Mouse (Mus musculus): ENCODE measurements around the gene Fkbpl. TPM values are rescaled to one million over a fixed set of nuclear protein-coding genes. Genes with fewer than 3 reads are reported as not detected.
A peak's percentile ranks its signal among the peaks of the same experiment; 100 is the strongest.

Fkbpl gene
- polyA plus RNA-seq, 1 experiment from 2014 or later: 5.6 TPM

DNA sequence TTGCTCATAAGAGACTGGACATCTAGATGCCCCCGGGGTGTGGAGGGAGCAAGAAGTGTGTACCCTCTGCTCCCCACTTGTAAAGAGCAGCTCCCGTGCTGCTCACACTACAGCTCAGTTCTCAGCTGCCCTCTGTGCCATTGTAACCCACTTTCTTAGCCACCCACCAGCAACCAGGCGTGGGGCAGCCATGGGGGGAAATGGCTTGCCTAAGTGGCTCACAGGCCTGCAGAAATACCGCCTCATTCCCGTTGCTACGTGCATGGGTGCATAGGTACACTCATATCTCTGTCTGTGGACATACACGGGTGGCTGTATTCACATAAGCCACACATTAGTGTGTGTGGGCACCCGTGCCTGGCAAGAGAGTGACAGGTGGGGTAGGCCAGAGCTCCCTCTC is 18.4 kb downstream of the Fkbpl start:
- Histone ChIP-seq H3K4me3 (ENCODE audit: low read depth, low read length) (no peak overlapping the region), H3K4me2 (ENCODE audit: low read depth, low read length) (no peak overlapping the region), H3K9ac (replicated peaks) (no peak overlapping the region), H3K9me3 (ENCODE audit: low read length) (no peaks in the 10 kb centered on the region), H3K36me3 (replicated peaks; ENCODE audit: insufficient read depth, low read length) (no peaks in the 10 kb centered on the region), H3K27me3 (ENCODE audit: insufficient read depth, low read length) (peaks cover 29% of the 10 kb centered on the region), H3K27ac (ENCODE audit: low read depth) (no peak overlapping the region), H3K4me1 (ENCODE audit: insufficient read depth) (no peaks in the 10 kb centered on the region)
- TF ChIP-seq EP300 (IDR thresholded peaks at IDR 0.05; ENCODE audit: low read depth): no peak
- no peak for TF ChIP-seq CTCF (IDR thresholded peaks at IDR 0.05; ENCODE audit: low read depth)
- ATAC-seq (no peak), DNase-seq (no peak)
- WGBS (ENCODE audit: insufficient replicate concordance): 71% methylated on average over 8 of the region's 8 CpGs

DNA sequence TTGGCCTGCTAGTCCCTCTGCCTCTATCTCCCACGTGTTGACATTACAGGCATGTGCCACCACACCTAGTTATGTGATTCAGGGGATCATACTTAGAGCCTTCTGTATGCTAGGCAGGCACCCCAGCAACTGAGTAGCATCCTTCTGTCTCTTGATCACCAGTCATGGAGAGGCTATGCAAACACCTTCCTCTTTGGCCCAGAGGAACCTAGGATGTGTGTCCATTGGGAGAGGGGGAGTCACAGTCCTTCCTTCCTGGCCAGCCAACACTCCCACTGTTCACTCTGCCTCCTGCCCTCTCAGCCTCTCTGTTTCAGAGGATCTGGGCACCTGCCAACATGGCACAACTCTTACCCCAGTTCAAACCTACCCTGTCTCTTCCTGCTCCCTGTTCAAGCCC is 19.0 kb downstream of the Fkbpl start:
- 26% methylated on average over 1 of the region's 1 CpGs for WGBS (ENCODE audit: insufficient replicate concordance)
- DNase-seq (no peak), ATAC-seq (no peak)
- peaks cover 29% of the 10 kb centered on the region for H3K27me3 ChIP-seq (ENCODE audit: insufficient read depth, low read length)
- H3K9me3 ChIP-seq (ENCODE audit: low read length): no peaks in the 10 kb centered on the region
- no peak overlapping the region for H3K9ac ChIP-seq (replicated peaks)
- no peaks in the 10 kb centered on the region for H3K36me3 ChIP-seq (replicated peaks; ENCODE audit: insufficient read depth, low read length)
- no peaks in the 10 kb centered on the region for H3K4me1 ChIP-seq (ENCODE audit: insufficient read depth)
- no peak overlapping the region for H3K4me3 ChIP-seq (ENCODE audit: low read depth, low read length)
- no peak overlapping the region for H3K4me2 ChIP-seq (ENCODE audit: low read depth, low read length)
- no peak for TF ChIP-seq CTCF (IDR thresholded peaks at IDR 0.05; ENCODE audit: low read depth)
- no peak for TF ChIP-seq EP300 (IDR thresholded peaks at IDR 0.05; ENCODE audit: low read depth)
- H3K27ac ChIP-seq (ENCODE audit: low read depth): no peak overlapping the region

GRCm38 (mm10) chr17:34664472-34664871 is 19.9 kb downstream of the Fkbpl start:
- Histone ChIP-seq H3K9me3 (ENCODE audit: low read length) (no peaks in the 10 kb centered on the region), H3K4me2 (ENCODE audit: low read depth, low read length) (no peak overlapping the region), H3K9ac (replicated peaks) (no peak overlapping the region), H3K4me3 (ENCODE audit: low read depth, low read length) (no peak overlapping the region), H3K36me3 (replicated peaks; ENCODE audit: insufficient read depth, low read length) (no peaks in the 10 kb centered on the region), H3K27ac (ENCODE audit: low read depth) (no peak overlapping the region), H3K4me1 (ENCODE audit: insufficient read depth) (no peaks in the 10 kb centered on the region), H3K27me3 (ENCODE audit: insufficient read depth, low read length) (peaks cover 28% of the 10 kb centered on the region)
- no peak for DNase-seq
- ATAC-seq: no peak
- no peak for TF ChIP-seq CTCF (IDR thresholded peaks at IDR 0.05; ENCODE audit: low read depth)
- no peak for TF ChIP-seq EP300 (IDR thresholded peaks at IDR 0.05; ENCODE audit: low read depth)
- 62% methylated on average over 7 of the region's 7 CpGs for WGBS (ENCODE audit: insufficient replicate concordance)

GRCm38 (mm10) chr17:34670235-34670634 is 25.7 kb downstream of the Fkbpl start, which contains the start of gene Tnxb:
Gene Tnxb (plus strand): TSS chr17:34670535.
- 57% methylated on average over 7 of the region's 7 CpGs for WGBS (ENCODE audit: insufficient replicate concordance)
- Histone ChIP-seq H3K27ac (ENCODE audit: low read depth) (no peak within 1 kb of the TSS), H3K36me3 (replicated peaks; ENCODE audit: insufficient read depth, low read length) (no peaks in the 10 kb centered on the region), H3K4me3 (ENCODE audit: low read depth, low read length) (no peak within 1 kb of the TSS), H3K4me1 (ENCODE audit: insufficient read depth) (peaks cover 6% of the 10 kb centered on the region; the same call in 1 of the 2 replicates), H3K4me2 (ENCODE audit: low read depth, low read length) (no peak within 1 kb of the TSS), H3K9ac (replicated peaks) (no peak within 1 kb of the TSS), H3K27me3 (ENCODE audit: insufficient read depth, low read length) (peaks cover 49% of the 10 kb centered on the region), H3K9me3 (ENCODE audit: low read length) (no peaks in the 10 kb centered on the region)
- no peak for DNase-seq
- TF ChIP-seq CTCF (IDR thresholded peaks at IDR 0.05; ENCODE audit: low read depth): no peak
- TF ChIP-seq EP300 (IDR thresholded peaks at IDR 0.05; ENCODE audit: low read depth): no peak
- ATAC-seq: no peak

DNA sequence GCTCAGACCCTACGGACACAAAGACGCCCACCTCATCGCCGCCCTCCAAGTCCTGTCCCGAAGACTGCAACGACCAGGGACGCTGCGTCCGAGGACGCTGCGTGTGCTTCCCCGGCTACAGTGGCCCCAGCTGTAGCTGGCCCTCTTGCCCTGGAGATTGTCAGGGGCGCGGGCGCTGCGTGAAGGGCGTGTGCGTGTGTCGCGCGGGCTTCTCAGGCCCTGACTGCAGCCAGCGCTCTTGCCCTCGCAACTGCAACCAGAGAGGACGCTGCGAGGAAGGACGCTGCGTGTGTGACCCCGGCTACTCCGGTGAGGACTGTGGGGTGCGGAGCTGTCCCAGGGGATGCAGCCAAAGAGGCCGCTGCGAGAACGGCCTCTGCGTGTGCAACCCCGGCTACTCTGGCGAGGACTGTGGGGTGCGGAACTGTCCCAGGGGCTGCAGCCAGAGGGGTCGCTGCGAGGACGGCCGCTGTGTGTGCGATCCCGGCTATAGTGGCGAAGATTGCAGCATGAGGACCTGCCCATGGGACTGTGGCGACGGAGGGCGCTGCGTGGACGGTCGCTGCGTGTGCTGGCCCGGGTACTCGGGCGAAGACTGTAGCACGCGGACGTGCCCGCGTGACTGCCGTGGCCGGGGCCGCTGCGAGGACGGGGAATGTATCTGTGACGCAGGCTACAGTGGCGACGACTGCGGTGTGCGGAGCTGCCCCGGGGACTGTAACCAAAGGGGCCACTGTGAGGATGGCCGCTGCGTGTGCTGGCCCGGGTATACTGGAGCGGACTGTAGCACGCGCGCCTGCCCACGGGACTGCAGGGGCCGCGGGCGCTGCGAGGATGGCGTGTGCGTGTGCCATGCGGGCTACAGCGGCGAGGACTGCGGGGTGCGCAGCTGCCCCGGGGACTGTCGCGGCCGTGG is 26.8 kb downstream of the Fkbpl start:
- WGBS (ENCODE audit: insufficient replicate concordance): 18% methylated on average over 88 of the region's 93 CpGs
- no peak overlapping the region for H3K9ac ChIP-seq (replicated peaks)
- peaks cover 6% of the 10 kb centered on the region; the same call in 1 of the 2 replicates for H3K4me1 ChIP-seq (ENCODE audit: insufficient read depth)
- ATAC-seq (no peak), DNase-seq (no peak)
- no peak overlapping the region for H3K27ac ChIP-seq (ENCODE audit: low read depth)
- TF ChIP-seq EP300 (IDR thresholded peaks at IDR 0.05; ENCODE audit: low read depth) (no peak), CTCF (IDR thresholded peaks at IDR 0.05; ENCODE audit: low read depth) (0 out of 2 replicates have a peak, but pooled peaks have one; percentile 2)
- no peaks in the 10 kb centered on the region for H3K36me3 ChIP-seq (replicated peaks; ENCODE audit: insufficient read depth, low read length)
- peaks cover 52% of the 10 kb centered on the region for H3K27me3 ChIP-seq (ENCODE audit: insufficient read depth, low read length)
- no peak overlapping the region for H3K4me3 ChIP-seq (ENCODE audit: low read depth, low read length)
- H3K9me3 ChIP-seq (ENCODE audit: low read length): no peaks in the 10 kb centered on the region
- H3K4me2 ChIP-seq (ENCODE audit: low read depth, low read length): no peak overlapping the region; the same call in 1 of the 2 replicates

- Histone ChIP-seq H3K4me2 (ENCODE audit: low read depth, low read length) (no peak overlapping the region), H3K9me3 (ENCODE audit: low read length) (no peaks in the 10 kb centered on the region), H3K27me3 (ENCODE audit: insufficient read depth, low read length) (peaks cover 58% of the 10 kb centered on the region), H3K4me1 (ENCODE audit: insufficient read depth) (peaks cover 6% of the 10 kb centered on the region; the same call in 1 of the 2 replicates), H3K4me3 (ENCODE audit: low read depth, low read length) (no peak overlapping the region), H3K9ac (replicated peaks) (no peak overlapping the region), H3K27ac (ENCODE audit: low read depth) (no peak overlapping the region), H3K36me3 (replicated peaks; ENCODE audit: insufficient read depth, low read length) (no peaks in the 10 kb centered on the region)
- TF ChIP-seq CTCF (IDR thresholded peaks at IDR 0.05; ENCODE audit: low read depth): no peak
- TF ChIP-seq EP300 (IDR thresholded peaks at IDR 0.05; ENCODE audit: low read depth): no peak
- DNase-seq: no peak
- 38% methylated on average over 49 of the region's 49 CpGs for WGBS (ENCODE audit: insufficient replicate concordance)
- ATAC-seq: no peak
Observed at GRCm38 (mm10) chr17:34672246-34672792, 27.8 kb downstream of the Fkbpl start.

Data from liver, postnatal 0 days (tissue).